29 mouse cellular contexts compared by ENCODE assay signal in the genomic region with DNA sequence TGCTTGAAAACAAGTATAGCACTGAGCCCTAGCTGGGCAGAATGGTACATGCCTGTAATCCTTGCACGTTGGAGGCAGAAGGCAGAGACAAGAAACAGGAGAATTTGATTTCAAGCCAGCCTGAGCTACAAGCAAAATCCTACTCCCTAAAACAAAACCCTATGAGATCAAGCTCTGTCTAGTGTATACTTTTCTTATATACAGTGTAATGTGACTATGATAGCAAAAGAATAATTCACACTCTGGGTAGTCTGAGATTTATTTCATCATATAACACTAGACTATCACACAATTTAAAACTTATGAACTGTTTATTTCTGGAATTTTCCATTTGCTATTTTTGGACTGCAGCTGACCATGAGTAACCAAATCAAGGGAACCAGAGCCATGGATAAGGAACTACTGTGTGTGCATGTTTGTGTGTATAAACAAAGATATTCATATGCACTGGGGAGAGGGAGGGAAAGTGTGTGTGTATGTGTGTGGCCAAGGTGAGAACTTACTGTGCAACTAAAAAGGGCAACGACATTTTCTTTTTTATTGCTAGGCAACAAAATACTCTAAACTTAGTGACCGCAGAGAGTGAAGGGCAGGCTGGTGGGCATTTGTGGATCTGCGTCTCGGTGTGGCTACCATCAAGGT.
DNase-seq lines count a peak whose midpoint lies in the region; ATAC-seq and TF ChIP-seq lines count a peak whose summit lies in the region.
"Had no signal": no experiment of that assay in that cellular context is flagged by ENCODE, and none has a peak within 500 bp of the region (broad histone marks: within the 10 kb centered on the region; RNA-seq: fewer than 3 reads in every experiment).

No protein-coding gene starts in this region.

- no peak for TF ChIP-seq CTCF in gastrocnemius, adult 2 months (IDR thresholded peaks at IDR 0.05)
- no peak for TF ChIP-seq CTCF in stomach, postnatal 0 days (IDR thresholded peaks at IDR 0.05; ENCODE audit: low read depth)

- DNase-seq in gastrocnemius, adult 2 months: no peak
- no peak for DNase-seq in gastrocnemius, postnatal 25 days
- DNase-seq in stomach, postnatal 0 days (ENCODE audit: low spot score): no peak
- DNase-seq in thymus, postnatal 36 days: no peak
- no peak for DNase-seq in embryo, embryonic 9.5 days (ENCODE audit: extremely low spot score)
- DNase-seq: adrenal gland, postnatal 14 days; cerebellum, adult 18-20 months; cerebellum, postnatal 10 days; heart, postnatal 10 days; kidney, adult 18-20 months; kidney, postnatal 36 days; lung, postnatal 10 days; right cerebral cortex, adult 18-20 months; right cerebral cortex, postnatal 4 days; thymus, postnatal 14 days had no signal

- no peaks in the 10 kb centered on the region for H3K9me3 ChIP-seq in stomach, embryonic 14.5 days (ENCODE audit: control insufficient read depth, low read depth, low read length)
- H3K9me3 ChIP-seq in stomach, postnatal 0 days (ENCODE audit: control insufficient read depth, low read length): no peaks in the 10 kb centered on the region
- H3K9me3 ChIP-seq: forebrain, embryonic 10.5 days; forebrain, embryonic 15.5 days; G1E; hindbrain, embryonic 10.5 days; limb, embryonic 13.5 days had no signal

- no peak for TF ChIP-seq EP300 in stomach, postnatal 0 days (optimal IDR thresholded peaks at IDR 0.05)

- intact Hi-C loops in gastrocnemius, adult 2 months (cut with DNase I): no loop called here

- H3K79me2 ChIP-seq in macrophage (ENCODE audit: inconsistent target): no peaks in the 10 kb centered on the region

- no peaks in the 10 kb centered on the region for H3K27me3 ChIP-seq in stomach, embryonic 14.5 days (ENCODE audit: control insufficient read depth, insufficient read depth, low read length)
- no peaks in the 10 kb centered on the region for H3K27me3 ChIP-seq in stomach, postnatal 0 days (ENCODE audit: control insufficient read depth, insufficient read depth, low read length)
- H3K27me3 ChIP-seq: forebrain, embryonic 15.5 days; heart, embryonic 13.5 days; limb, embryonic 13.5 days had no signal

- H3K36me3 ChIP-seq in stomach, embryonic 14.5 days (ENCODE audit: control insufficient read depth, insufficient read depth, low read length): no peaks in the 10 kb centered on the region
- no peaks in the 10 kb centered on the region for H3K36me3 ChIP-seq in stomach, postnatal 0 days (ENCODE audit: control insufficient read depth, insufficient read depth, low read length)
- no peaks in the 10 kb centered on the region for H3K36me3 ChIP-seq in macrophage (ENCODE audit: inconsistent target)
- H3K36me3 ChIP-seq: forebrain, embryonic 10.5 days; forebrain, embryonic 15.5 days; heart, embryonic 13.5 days; hindbrain, embryonic 10.5 days; limb, embryonic 13.5 days had no signal

- H3K9ac ChIP-seq in stomach, embryonic 14.5 days (replicated peaks; ENCODE audit: low read depth, low read length): no peak overlapping the region
- H3K9ac ChIP-seq in stomach, postnatal 0 days (ENCODE audit: low read length): no peak overlapping the region
- H3K9ac ChIP-seq: forebrain, embryonic 15.5 days; heart, embryonic 13.5 days; limb, embryonic 13.5 days had no signal

- H3K4me2 ChIP-seq in stomach, embryonic 14.5 days (replicated peaks; ENCODE audit: low read depth, low read length): no peak overlapping the region
- H3K4me2 ChIP-seq in stomach, postnatal 0 days (replicated peaks; ENCODE audit: low read depth): no peak overlapping the region
- H3K4me2 ChIP-seq: forebrain, embryonic 15.5 days; heart, embryonic 13.5 days; limb, embryonic 13.5 days; liver, embryonic 11.5 days; midbrain, embryonic 11.5 days had no signal

- ATAC-seq in stomach, embryonic 14.5 days (ENCODE audit: insufficient number of reproducible peaks, insufficient read depth, low FRiP score, low read depth): peak; percentile 50; the same call in 1 of the 2 replicates
- no peak for ATAC-seq in stomach, postnatal 0 days (ENCODE audit: low FRiP score, low TSS enrichment)
- no peak for ATAC-seq in inflammation-experienced regulatory T-cells, adult 6 months
- ATAC-seq: forebrain, embryonic 15.5 days; hindbrain, embryonic 16.5 days; midbrain, embryonic 16.5 days had no signal

- no peaks in the 10 kb centered on the region for H3K4me1 ChIP-seq in stomach, embryonic 14.5 days (ENCODE audit: control insufficient read depth, insufficient read depth, low read length)
- H3K4me1 ChIP-seq in stomach, postnatal 0 days (replicated peaks; ENCODE audit: control insufficient read depth, insufficient read depth): no peaks in the 10 kb centered on the region
- H3K4me1 ChIP-seq: forebrain, embryonic 10.5 days; forebrain, embryonic 15.5 days; hindbrain, embryonic 10.5 days had no signal

- WGBS in stomach, embryonic 14.5 days: 70% methylated on average over 5 of the region's 5 CpGs
- 71% methylated on average over 5 of the region's 5 CpGs for WGBS in stomach, postnatal 0 days
- 93% methylated on average over 5 of the region's 5 CpGs for WGBS in macrophage (ENCODE audit: missing documents)

- no peak overlapping the region for H3K4me3 ChIP-seq in gastrocnemius, adult 2 months
- no peak overlapping the region for H3K4me3 ChIP-seq in stomach, embryonic 14.5 days (ENCODE audit: low read depth, low read length)
- no peak overlapping the region for H3K4me3 ChIP-seq in stomach, postnatal 0 days (ENCODE audit: low read depth, low read length)
- no peak overlapping the region for H3K4me3 ChIP-seq in macrophage (ENCODE audit: inconsistent target)
- H3K4me3 ChIP-seq: forebrain, embryonic 10.5 days; forebrain, embryonic 15.5 days; heart, embryonic 13.5 days; hindbrain, embryonic 10.5 days; layer of hippocampus, adult 2 months; limb, embryonic 13.5 days had no signal

- H3K27ac ChIP-seq in gastrocnemius, adult 2 months: peak overlapping the region; percentile 70
- no peak overlapping the region for H3K27ac ChIP-seq in stomach, embryonic 14.5 days (ENCODE audit: low read length)
- no peak overlapping the region for H3K27ac ChIP-seq in stomach, postnatal 0 days (replicated peaks)
- H3K27ac ChIP-seq in macrophage: peak overlapping the region; percentile 33
- H3K27ac ChIP-seq: forebrain, embryonic 10.5 days; forebrain, embryonic 15.5 days; heart, embryonic 13.5 days; hindbrain, embryonic 10.5 days; layer of hippocampus, adult 2 months; limb, embryonic 13.5 days had no signal

Comparison
In these comparisons a context has a peak if more than half of its experiments do, and no peak if none do; other contexts are left out.
1. H3K27ac ChIP-seq: peak in gastrocnemius, adult 2 months (single experiment) and macrophage (single experiment); none in stomach, embryonic 14.5 days (single experiment) and stomach, postnatal 0 days (single experiment).